Mouse (Mus musculus): Measurements from ENCODE around the gene D030056L22Rik.

GRCm38 (mm10) chr19:18695552-18695951 is 17.4 kb upstream of the D030056L22Rik start:
- TF ChIP-seq POLR2A (IDR thresholded peaks at IDR 0.05; ENCODE audit: insufficient read depth, low read depth, low read length): no peak
- TF ChIP-seq EP300 (IDR thresholded peaks at IDR 0.05; ENCODE audit: insufficient read depth, low read depth, low read length): no peak

All from heart, adult 2 months (tissue).